Mouse (Mus musculus): Measurements from ENCODE around the gene Pdss1. TPM values are rescaled to one million over a fixed set of nuclear protein-coding genes. Genes with fewer than 3 reads are reported as not detected.

Pdss1 gene
- polyA plus RNA-seq, 1 experiment from 2014 or later: 33.1 TPM

DNA sequence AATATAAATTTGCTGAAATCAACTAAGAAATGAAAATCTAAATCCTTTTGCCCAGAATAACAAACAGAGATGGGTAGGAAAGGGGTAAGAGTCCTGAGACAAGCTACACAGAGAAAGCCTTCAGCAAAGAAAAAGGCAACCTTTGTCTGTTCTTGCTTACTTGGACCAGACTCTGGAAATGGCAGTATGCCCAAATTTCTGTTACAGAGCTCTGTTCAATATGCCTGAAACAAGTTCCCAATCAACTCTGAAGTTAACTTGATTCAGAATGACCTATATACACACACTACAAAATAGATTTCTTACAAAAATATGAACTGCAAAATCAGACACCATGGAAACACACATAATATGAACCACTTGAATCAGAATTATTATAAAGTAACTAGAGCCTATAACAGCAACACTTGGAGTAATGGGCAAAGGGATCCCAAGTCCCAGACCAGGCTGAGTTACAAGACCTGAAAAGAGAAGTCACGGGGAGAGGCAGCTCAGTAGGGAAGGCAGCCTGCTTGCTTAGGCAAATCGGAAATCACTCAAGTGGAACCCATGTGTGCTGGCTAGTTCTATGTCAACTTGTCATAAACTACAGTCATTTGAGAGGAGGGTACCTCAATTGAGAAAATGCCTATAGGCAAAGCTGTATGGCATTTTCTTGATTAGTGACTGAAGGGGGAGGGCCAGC, 90.8 kb downstream of the Pdss1 start:
- H3K36me3 ChIP-seq: no peaks in the 10 kb centered on the region
- no peak overlapping the region for H3K27ac ChIP-seq
- H3K9me3 ChIP-seq: no peaks in the 10 kb centered on the region
- no peaks in the 10 kb centered on the region for H3K4me1 ChIP-seq
- no peaks in the 10 kb centered on the region for H3K27me3 ChIP-seq (ENCODE audit: insufficient read depth, poor library complexity, severe bottlenecking)
- 84% methylated on average over 2 of the region's 2 CpGs for WGBS
- no peak for DNase-seq (ENCODE audit: low spot score)
- H3K4me3 ChIP-seq: no peak overlapping the region

Other genes with a start within 250 kb of the Pdss1 start
- gene Apbb1ip, start 121.4 kb upstream of the Pdss1 start, polyA plus RNA-seq (2016; fragmentation: Nextera tagmentation; extraction: Ambion mirVana): 0.77 and 0.89 TPM in 2 replicates
- gene Abi1, start 144.7 kb downstream of the Pdss1 start, polyA plus RNA-seq (2016; fragmentation: Nextera tagmentation; extraction: Ambion mirVana): 33.3 and 34.7 TPM in 2 replicates
- 26.2 and 29.6 TPM in 2 replicates for gene Acbd5, start 172.6 kb downstream of the Pdss1 start, polyA plus RNA-seq (2016; fragmentation: Nextera tagmentation; extraction: Ambion mirVana)

All from heart, embryonic 10.5 days (tissue).